Mouse (Mus musculus) naive thymus-derived CD4-positive, alpha-beta T cell, adult 2 months (primary cell): Measurements from ENCODE around the gene Cypt3.
A peak's percentile ranks its signal among the peaks of the same experiment; 100 is the strongest.

ENCODE experiments used
- DNase-seq: peaks from one replicate; pipeline ENCODE4 v3.0.0-alpha.2; 2011; ENCODE audit warnings: low read depth

Gene Cypt3

GRCm38 (mm10) chrX:153558293-153558692, at the start of gene Cypt3:
Gene Cypt3 (plus strand): TSS chrX:153558593.
- no peak for DNase-seq

DNA sequence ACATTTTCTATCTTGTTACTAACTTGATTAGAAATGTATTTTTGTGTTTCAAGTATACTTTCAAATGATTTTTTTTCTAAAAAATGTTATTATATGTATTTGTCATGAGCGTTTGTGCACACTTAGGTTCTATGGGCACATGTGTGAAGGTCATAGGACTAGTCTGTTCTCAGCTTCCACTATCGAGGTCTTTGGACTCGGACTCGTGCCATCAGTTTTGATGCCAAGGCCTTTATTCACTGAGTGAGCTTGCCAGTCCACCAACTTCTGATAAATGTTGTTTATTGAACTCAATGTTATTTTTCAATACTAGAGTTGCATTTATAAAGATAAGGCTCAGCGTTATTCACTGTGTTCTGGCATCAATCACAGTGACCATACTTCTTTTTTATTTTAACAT, 42.9 kb upstream of the Cypt3 start:
- DNase-seq = no peak

DNA sequence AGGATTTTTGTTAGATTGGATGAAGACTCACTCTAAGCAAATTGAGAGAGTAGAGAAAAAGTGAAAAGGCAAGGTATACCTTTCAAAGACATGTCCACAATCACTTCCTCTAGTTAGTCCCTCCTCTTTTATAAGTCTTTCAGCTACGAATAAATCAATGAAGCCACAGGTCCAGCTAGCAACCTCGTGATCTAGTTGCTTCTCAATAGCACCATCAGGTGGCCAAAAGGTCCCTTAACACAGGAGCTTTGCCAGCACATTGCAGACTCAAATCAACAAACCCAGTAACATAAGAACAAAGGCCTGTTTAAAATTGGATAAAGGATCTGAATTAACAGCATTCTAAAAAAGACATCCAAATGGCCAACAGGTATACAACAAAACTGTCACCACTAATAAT, 30.0 kb upstream of the Cypt3 start:
- DNase-seq = peak; percentile 10

- DNase-seq = no peak
Measured at GRCm38 (mm10) chrX:153556634-153557033, 1.8 kb upstream of the Cypt3 start.

DNA sequence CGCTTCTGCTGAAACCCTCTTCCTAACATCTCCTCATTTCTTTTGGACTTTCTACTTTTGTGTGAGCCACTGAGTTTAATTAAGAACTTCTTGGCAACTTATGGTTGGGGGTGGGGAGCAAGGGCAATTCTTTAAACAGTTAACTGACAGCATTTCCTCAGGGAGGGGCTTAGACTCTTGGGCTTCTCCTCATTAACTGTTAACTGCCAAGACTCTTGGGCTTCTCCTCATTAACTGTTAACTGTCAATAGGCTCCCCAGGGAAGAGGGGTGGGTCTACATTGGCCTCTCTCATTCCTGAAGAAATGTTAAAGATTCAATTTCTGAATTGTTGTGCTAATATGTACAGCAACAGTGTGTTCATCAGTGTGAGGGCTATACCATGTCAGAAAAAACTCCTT, 6.3 kb downstream of the Cypt3 start:
- no peak for DNase-seq

DNA sequence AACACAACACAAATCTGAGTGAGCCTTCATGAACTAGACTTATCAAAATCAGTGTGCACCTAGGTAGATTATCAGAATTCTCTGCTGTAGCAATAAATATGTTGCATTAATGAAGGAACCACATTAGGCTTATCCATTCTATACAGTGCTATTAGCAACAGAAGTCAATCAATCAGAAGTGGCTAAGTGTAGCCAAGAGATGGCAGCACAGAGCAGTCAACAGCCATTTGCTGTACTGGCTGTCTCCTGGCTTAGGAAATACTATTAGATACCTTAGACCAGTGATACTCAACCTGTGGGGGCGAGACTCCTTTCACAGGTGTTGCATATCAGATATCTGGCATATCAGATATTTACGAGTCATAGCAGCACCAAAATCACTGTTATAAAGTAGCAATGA, 41.2 kb downstream of the Cypt3 start:
- DNase-seq = peak; percentile 2
